Mouse (Mus musculus) embryonic facial prominence, embryonic 12.5 days (tissue): Measurements from ENCODE around the gene Paqr6. TPM values are rescaled to one million over a fixed set of nuclear protein-coding genes. Genes with fewer than 3 reads are reported as not detected.
A peak's percentile ranks its signal among the peaks of the same experiment; 100 is the strongest.
"Not testable (repeated sequence)": the region's sequence is repeated elsewhere in the genome, so short reads cannot be mapped to it uniquely, and the experiment has no call there.

Experiments used
- ATAC-seq: fragments of 200-750 bp; cut with Nextera tagmentation; 2 replicates; pipeline ENCODE4 v1.8.0; 2017; ENCODE audit not compliant: insufficient number of reproducible peaks, insufficient read depth, low FRiP score, low TSS enrichment
- H3K27ac ChIP-seq: fragments of 300-500 bp; sonication (generic); 2 replicates; pipeline ENCODE4 v1.5.1; 2016; ENCODE audit warnings: mild to moderate bottlenecking
- H3K27me3 ChIP-seq: fragments of 300-500 bp; sonication (generic); 2 replicates; pipeline ENCODE4 v1.6.1; 2016; ENCODE audit warnings: mild to moderate bottlenecking, moderate library complexity
- H3K36me3 ChIP-seq: fragments of 300-500 bp; sonication (generic); 2 replicates; pipeline ENCODE4 v1.6.1; 2016; ENCODE audit warnings: mild to moderate bottlenecking
- H3K4me1 ChIP-seq: fragments of 300-500 bp; sonication (generic); 2 replicates; pipeline ENCODE4 v1.6.1; 2016
- H3K4me2 ChIP-seq: fragments of 300-500 bp; sonication (generic); replicated peaks from 2 replicates; pipeline ENCODE4 v1.6.1; 2016; ENCODE audit warnings: mild to moderate bottlenecking, moderate library complexity
- H3K4me3 ChIP-seq: fragments of 300-500 bp; sonication (generic); 2 replicates; pipeline ENCODE4 v1.5.1; 2016; ENCODE audit warnings: mild to moderate bottlenecking
- H3K9ac ChIP-seq: fragments of 300-500 bp; sonication (generic); 2 replicates; pipeline ENCODE4 v1.6.1; 2016; ENCODE audit warnings: mild to moderate bottlenecking, moderate library complexity
- H3K9me3 ChIP-seq: fragments of 300-500 bp; sonication (generic); 2 replicates; pipeline ENCODE4 v1.6.1; 2016; ENCODE audit warnings: mild to moderate bottlenecking, moderate library complexity
- WGBS: fragments of 180-500 bp; shearing (Covaris S2); methylation state at CpG from one replicate; pipeline ENCODE4 v1.1.7; 2016; 5-methylcytosine and 5-hydroxymethylcytosine counted together
- polyA plus RNA-seq: library from polyadenylated mRNA; unstranded; fragments of >200 nt; fragmentation: Nextera tagmentation; extraction: Ambion mirVana; gene quantifications from 2 replicates; pipeline ENCODE4 v1.2.1, GENCODE M21; 2016

Paqr6 gene
- polyA plus RNA-seq, 1 experiment from 2014 or later: 3.3 TPM

GRCm38 (mm10) chr3:88339006-88339405 lies 25.4 kb upstream of the Paqr6 start:
- WGBS: 74% methylated on average over 3 of the region's 3 CpGs
- H3K4me2 ChIP-seq: no peak overlapping the region
- H3K36me3 ChIP-seq: peaks cover 25% of the 10 kb centered on the region
- no peaks in the 10 kb centered on the region for H3K9me3 ChIP-seq
- no peak overlapping the region for H3K27ac ChIP-seq
- H3K4me3 ChIP-seq: no peak overlapping the region
- H3K4me1 ChIP-seq: peaks cover 30% of the 10 kb centered on the region
- no peaks in the 10 kb centered on the region for H3K27me3 ChIP-seq
- no peak for ATAC-seq
- H3K9ac ChIP-seq: no peak overlapping the region

- no peak for ATAC-seq
- Histone ChIP-seq H3K36me3 (peaks cover 94% of the 10 kb centered on the region), H3K4me1 (no peaks in the 10 kb centered on the region), H3K4me3 (no peak overlapping the region), H3K4me2 (no peak overlapping the region), H3K27me3 (no peaks in the 10 kb centered on the region), H3K27ac (no peak overlapping the region), H3K9me3 (no peaks in the 10 kb centered on the region), H3K9ac (no peak overlapping the region)
- 94% methylated on average over 13 of the region's 13 CpGs for WGBS
Observed at GRCm38 (mm10) chr3:88350732-88351131, 13.7 kb upstream of the Paqr6 start.

- Histone ChIP-seq H3K27ac (no peak overlapping the region), H3K4me1 (no peaks in the 10 kb centered on the region), H3K9me3 (no peaks in the 10 kb centered on the region), H3K9ac (no peak overlapping the region), H3K4me3 (no peak overlapping the region), H3K4me2 (no peak overlapping the region), H3K27me3 (no peaks in the 10 kb centered on the region), H3K36me3 (peaks cover 94% of the 10 kb centered on the region)
- ATAC-seq: no peak
- 96% methylated on average over 9 of the region's 9 CpGs for WGBS
Observed at GRCm38 (mm10) chr3:88352907-88353306, 11.5 kb upstream of the Paqr6 start.

DNA sequence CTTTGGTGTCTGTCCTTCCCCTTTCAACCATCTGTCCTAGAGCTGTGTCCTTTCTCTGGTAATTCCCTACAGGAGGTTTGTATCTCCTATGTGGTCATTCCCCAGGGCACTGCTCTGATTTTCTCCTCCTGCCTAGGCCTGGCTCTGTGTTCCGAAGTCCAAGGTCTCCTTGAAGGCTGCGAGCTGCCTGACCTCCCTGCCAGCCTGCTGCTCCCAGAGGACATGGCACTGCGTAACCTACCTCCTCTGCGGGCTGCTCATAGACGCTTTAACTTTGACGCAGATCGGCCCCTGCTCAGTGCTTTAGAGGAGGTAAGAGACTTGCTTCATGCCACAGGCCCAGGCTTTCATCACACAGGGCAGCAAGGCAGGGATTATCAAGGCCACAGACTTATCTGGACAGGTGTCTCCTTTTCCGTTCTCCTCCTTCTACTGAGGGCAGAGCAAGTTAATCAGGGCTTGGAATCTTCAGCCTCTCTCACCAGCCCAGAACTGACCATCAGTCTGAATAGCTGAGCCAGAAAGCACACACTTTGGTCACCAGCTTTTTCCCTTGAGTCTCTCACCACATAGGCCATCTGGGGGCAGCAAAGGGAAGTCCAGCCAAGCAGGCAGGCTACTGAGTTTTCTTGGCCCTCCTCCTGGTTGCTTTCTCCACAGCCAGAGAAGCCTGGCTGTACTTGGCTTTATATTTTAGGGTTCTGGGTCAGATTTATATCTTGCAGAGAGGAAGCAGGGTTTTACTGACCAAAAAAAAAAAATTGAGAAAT lies 9.8 kb upstream of the Paqr6 start:
- no peaks in the 10 kb centered on the region for H3K9me3 ChIP-seq
- H3K9ac ChIP-seq: no peak overlapping the region
- no peak overlapping the region for H3K27ac ChIP-seq
- H3K27me3 ChIP-seq: no peaks in the 10 kb centered on the region
- H3K4me1 ChIP-seq: no peaks in the 10 kb centered on the region
- peaks cover 96% of the 10 kb centered on the region for H3K36me3 ChIP-seq
- no peak overlapping the region for H3K4me2 ChIP-seq
- ATAC-seq: no peak
- 90% methylated on average over 8 of the region's 8 CpGs for WGBS
- H3K4me3 ChIP-seq: no peak overlapping the region

DNA sequence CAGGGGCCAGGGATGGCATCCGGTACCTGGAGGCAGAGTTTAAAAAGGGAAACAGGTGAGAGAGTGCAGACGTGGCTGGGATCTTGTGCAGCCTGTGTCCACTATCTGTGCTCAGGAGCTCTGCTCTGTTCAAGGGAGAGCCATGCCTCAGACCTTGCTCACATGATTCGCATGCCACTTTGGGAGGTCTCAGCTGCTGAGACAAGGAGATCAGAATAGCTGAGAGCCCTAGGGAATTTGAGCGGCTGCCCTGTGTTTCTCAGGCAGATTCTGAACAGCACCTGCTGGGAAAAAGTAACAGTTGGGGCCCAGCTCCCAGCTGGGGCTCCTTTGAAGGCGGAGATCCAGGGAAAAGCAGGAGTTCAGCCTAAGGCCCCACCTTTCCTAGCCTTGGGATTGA lies 4.8 kb upstream of the Paqr6 start:
- Histone ChIP-seq H3K9ac (no peak overlapping the region), H3K4me2 (no peak overlapping the region), H3K9me3 (no peaks in the 10 kb centered on the region), H3K4me3 (no peak overlapping the region), H3K4me1 (no peaks in the 10 kb centered on the region), H3K27ac (peak overlapping the region; percentile 37; the same call in 1 of the 2 replicates), H3K27me3 (peaks cover 6% of the 10 kb centered on the region), H3K36me3 (peaks cover 78% of the 10 kb centered on the region)
- 71% methylated on average over 5 of the region's 5 CpGs for WGBS
- no peak for ATAC-seq

GRCm38 (mm10) chr3:88359989-88360388 lies 4.4 kb upstream of the Paqr6 start:
- H3K9ac ChIP-seq: no peak overlapping the region
- no peak for ATAC-seq
- H3K27ac ChIP-seq: peak overlapping the region; percentile 48; the same call in 1 of the 2 replicates
- H3K4me3 ChIP-seq: no peak overlapping the region
- no peak overlapping the region for H3K4me2 ChIP-seq
- WGBS: 38% methylated on average over 3 of the region's 3 CpGs
- H3K27me3 ChIP-seq: peaks cover 10% of the 10 kb centered on the region
- no peaks in the 10 kb centered on the region for H3K4me1 ChIP-seq
- H3K9me3 ChIP-seq: no peaks in the 10 kb centered on the region
- peaks cover 74% of the 10 kb centered on the region for H3K36me3 ChIP-seq

GRCm38 (mm10) chr3:88361096-88361495 lies 3.3 kb upstream of the Paqr6 start:
- peaks cover 21% of the 10 kb centered on the region for H3K27me3 ChIP-seq
- H3K4me2 ChIP-seq: no peak overlapping the region
- no peak overlapping the region for H3K27ac ChIP-seq
- H3K4me3 ChIP-seq: no peak overlapping the region
- ATAC-seq: no peak
- peaks cover 63% of the 10 kb centered on the region for H3K36me3 ChIP-seq
- H3K4me1 ChIP-seq: no peaks in the 10 kb centered on the region
- no peaks in the 10 kb centered on the region for H3K9me3 ChIP-seq
- 81% methylated on average over 6 of the region's 6 CpGs for WGBS
- no peak overlapping the region for H3K9ac ChIP-seq

DNA sequence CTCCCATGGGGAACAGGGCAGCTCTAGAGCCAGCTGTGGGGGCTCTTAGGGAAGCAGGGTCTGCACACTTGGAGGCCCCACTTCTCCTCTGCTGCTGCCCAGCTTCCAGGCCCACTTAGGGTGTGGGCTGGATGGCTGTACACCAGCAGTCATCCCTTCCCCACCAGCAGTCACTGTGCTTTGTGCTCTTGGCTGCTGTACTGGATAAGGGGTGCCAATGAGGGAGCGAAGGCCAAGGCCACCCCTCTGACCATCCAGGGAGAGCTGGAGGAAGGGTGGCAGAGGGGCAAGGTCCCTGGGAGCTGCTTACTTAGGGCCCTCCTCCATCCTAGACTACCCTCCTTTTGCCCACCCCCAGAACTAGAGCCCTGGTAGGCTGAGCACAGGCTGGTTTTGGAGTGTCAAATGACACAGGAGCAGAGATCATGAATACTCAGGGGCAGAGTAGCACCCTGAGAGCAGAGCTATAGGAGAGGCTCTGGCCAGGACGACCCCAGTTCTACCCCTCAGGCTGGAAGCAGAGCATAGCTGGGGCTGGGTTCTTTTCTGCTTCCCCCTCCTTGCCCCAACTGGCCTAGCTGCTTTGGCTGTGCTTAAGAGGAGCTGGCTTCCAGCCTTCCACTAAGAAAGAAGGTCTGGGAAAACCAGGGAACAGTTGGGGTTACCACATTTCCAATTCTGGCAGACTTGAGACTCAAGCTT lies 2.6 kb upstream of the Paqr6 start:
- Histone ChIP-seq H3K9ac (no peak overlapping the region), H3K9me3 (no peaks in the 10 kb centered on the region), H3K4me2 (no peak overlapping the region), H3K27me3 (peaks cover 25% of the 10 kb centered on the region), H3K27ac (no peak overlapping the region), H3K4me3 (no peak overlapping the region), H3K36me3 (peaks cover 56% of the 10 kb centered on the region), H3K4me1 (no peaks in the 10 kb centered on the region)
- 91% methylated on average over 2 of the region's 2 CpGs for WGBS
- ATAC-seq: no peak

DNA sequence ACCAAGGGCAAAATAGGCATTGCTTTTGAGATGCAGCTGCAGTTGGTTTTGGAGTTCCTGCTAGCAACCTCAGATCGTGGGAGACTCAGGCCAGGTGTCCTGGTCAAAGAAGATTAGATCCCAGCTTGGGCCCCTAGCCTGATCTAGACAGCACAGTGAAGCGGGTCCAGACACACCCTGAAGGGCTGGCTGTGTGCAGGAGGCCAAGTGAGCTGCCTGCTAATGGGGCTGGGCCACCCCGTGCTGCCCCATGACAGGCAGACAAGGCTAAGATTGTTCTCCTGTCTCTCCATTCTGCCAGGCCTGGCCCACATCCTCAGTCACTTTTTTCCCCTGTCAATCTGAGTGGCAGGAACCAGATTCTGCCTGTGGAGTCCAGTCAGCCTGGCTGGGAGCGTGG lies 684 bp upstream of the Paqr6 start:
- H3K4me1 ChIP-seq: no peaks in the 10 kb centered on the region
- H3K4me2 ChIP-seq: no peak overlapping the region
- H3K4me3 ChIP-seq: no peak overlapping the region
- H3K36me3 ChIP-seq: peaks cover 38% of the 10 kb centered on the region
- WGBS: 42% methylated on average over 4 of the region's 4 CpGs
- H3K27me3 ChIP-seq: peaks cover 25% of the 10 kb centered on the region
- no peak for ATAC-seq
- H3K27ac ChIP-seq: no peak overlapping the region
- H3K9me3 ChIP-seq: no peaks in the 10 kb centered on the region
- H3K9ac ChIP-seq: no peak overlapping the region

- Histone ChIP-seq H3K9ac (no peak overlapping the region), H3K27ac (no peak overlapping the region), H3K9me3 (peaks cover 8% of the 10 kb centered on the region; the same call in 1 of the 2 replicates), H3K4me1 (no peaks in the 10 kb centered on the region), H3K36me3 (peaks cover 17% of the 10 kb centered on the region), H3K4me3 (no peak overlapping the region), H3K4me2 (no peak overlapping the region; the same call in 1 of the 2 replicates), H3K27me3 (peaks cover 25% of the 10 kb centered on the region)
- ATAC-seq: no peak; the same call in 1 of the 2 replicates
- WGBS: 37% methylated on average over 34 of the region's 34 CpGs
Observed at GRCm38 (mm10) chr3:88365705-88366361, 1.4 kb downstream of the Paqr6 start.

- not testable (repeated sequence) for H3K36me3 ChIP-seq, H3K9ac ChIP-seq, H3K9me3 ChIP-seq, H3K27ac ChIP-seq, H3K4me1 ChIP-seq
- 5% methylated on average over 22 of the region's 22 CpGs for WGBS
- H3K4me3 ChIP-seq: peak overlapping the region; percentile 24; the same call in 1 of the 2 replicates
- peak overlapping the region; percentile 40 for H3K4me2 ChIP-seq
- ATAC-seq: peak; percentile 76
- peaks cover 25% of the 10 kb centered on the region for H3K27me3 ChIP-seq
Observed at GRCm38 (mm10) chr3:88366830-88367428, 2.5 kb downstream of the Paqr6 start.
